Mouse (Mus musculus) bone marrow, adult 2 months (tissue): ENCODE measurements around the gene Tufm.

Experiments
- CTCF ChIP-seq: fragments of 200-500 bp; IDR thresholded peaks from 2 replicates; pipeline ENCODE4 v1.5.1; 2011; ENCODE audit warnings: low read length, control low read depth; ENCODE audit not compliant: control insufficient read depth, insufficient read depth
- POLR2A ChIP-seq: fragments of 200-500 bp; IDR thresholded peaks from 2 replicates; pipeline ENCODE4 v1.6.1; 2011; ENCODE audit warnings: low read depth, mild to moderate bottlenecking, control low read depth, low read length, borderline replicate concordance; ENCODE audit not compliant: control insufficient read depth

- no peak for TF ChIP-seq POLR2A
- TF ChIP-seq CTCF: no peak
Observed at GRCm38 (mm10) chr7:126449991-126450390, 37.2 kb upstream of the Tufm start.
